Mouse (Mus musculus): ENCODE data around the gene Mrpl28. TPM values are rescaled to one million over a fixed set of nuclear protein-coding genes. Genes with fewer than 3 reads are reported as not detected.

The Mrpl28 gene
- total RNA-seq, 2 experiments from 2014 or later, result 78.4 to 91.8 TPM

GRCm38 (mm10) chr17:26115205-26115898, 7.9 kb upstream of the Mrpl28 start:
- DNase-seq (ENCODE audit: low spot score in 2 of 2), result no peak

- no peak for DNase-seq (ENCODE audit: low spot score in 2 of 2)
These were observed 7.3 kb upstream of the Mrpl28 start for GRCm38 (mm10) chr17:26115956-26116487.

- DNase-seq (ENCODE audit: low spot score in 2 of 2), result no peak
These were observed 6.6 kb upstream of the Mrpl28 start for GRCm38 (mm10) chr17:26116503-26117258.

- no peak for DNase-seq (ENCODE audit: low spot score in 2 of 2)
These were observed 3.3 kb upstream of the Mrpl28 start for GRCm38 (mm10) chr17:26119766-26120710.

- no peak for DNase-seq (ENCODE audit: low spot score in 2 of 2)
These were observed 714 bp upstream of the Mrpl28 start for GRCm38 (mm10) chr17:26122431-26123140.

GRCm38 (mm10) chr17:26124560-26124959, 1.3 kb downstream of the Mrpl28 start:
- no peak for DNase-seq (ENCODE audit: low spot score in 2 of 2)

- no peak for DNase-seq (ENCODE audit: low spot score in 2 of 2)
These were observed 1.9 kb downstream of the Mrpl28 start for GRCm38 (mm10) chr17:26125226-26125625.

- no peak for DNase-seq (ENCODE audit: low spot score in 2 of 2)
These were observed 7.9 kb downstream of the Mrpl28 start for GRCm38 (mm10) chr17:26131062-26131732.

GRCm38 (mm10) chr17:26131856-26132853, 8.9 kb downstream of the Mrpl28 start:
- no peak for DNase-seq (ENCODE audit: low spot score in 2 of 2)

- no peak for DNase-seq (ENCODE audit: low spot score in 2 of 2)
These were observed 13.9 kb downstream of the Mrpl28 start for GRCm38 (mm10) chr17:26137106-26137750.

GRCm38 (mm10) chr17:26137751-26138130, 14.4 kb downstream of the Mrpl28 start:
- DNase-seq (ENCODE audit: low spot score in 2 of 2), result no peak

GRCm38 (mm10) chr17:26138239-26138836, 15.0 kb downstream of the Mrpl28 start, which contains the start of gene Axin1:
Axin1 (plus strand) TSS chr17:26138688.
- peak; percentile 89 for DNase-seq (ENCODE audit: low spot score in 2 of 2)

GRCm38 (mm10) chr17:26138901-26139381, 15.6 kb downstream of the Mrpl28 start:
- DNase-seq (ENCODE audit: low spot score in 2 of 2), result no peak

- DNase-seq (ENCODE audit: low spot score in 2 of 2), result no peak
These were observed 19.5 kb downstream of the Mrpl28 start for GRCm38 (mm10) chr17:26142796-26143195.

GRCm38 (mm10) chr17:26143386-26143785, 20.1 kb downstream of the Mrpl28 start:
- no peak for DNase-seq (ENCODE audit: low spot score in 2 of 2)

- no peak for DNase-seq (ENCODE audit: low spot score in 2 of 2)
These were observed 25.8 kb downstream of the Mrpl28 start for GRCm38 (mm10) chr17:26149056-26149455.

- DNase-seq (ENCODE audit: low spot score in 2 of 2), result no peak
These were observed 28.8 kb downstream of the Mrpl28 start for GRCm38 (mm10) chr17:26151886-26152630.

Data from adrenal gland, postnatal 4 days (tissue).